Mouse (Mus musculus): ENCODE data around the gene Isyna1. TPM values are rescaled to one million over a fixed set of nuclear protein-coding genes. Genes with fewer than 3 reads are reported as not detected.

The Isyna1 gene
- polyA plus RNA-seq, 1 experiment from 2014 or later, result 185 TPM

DNA sequence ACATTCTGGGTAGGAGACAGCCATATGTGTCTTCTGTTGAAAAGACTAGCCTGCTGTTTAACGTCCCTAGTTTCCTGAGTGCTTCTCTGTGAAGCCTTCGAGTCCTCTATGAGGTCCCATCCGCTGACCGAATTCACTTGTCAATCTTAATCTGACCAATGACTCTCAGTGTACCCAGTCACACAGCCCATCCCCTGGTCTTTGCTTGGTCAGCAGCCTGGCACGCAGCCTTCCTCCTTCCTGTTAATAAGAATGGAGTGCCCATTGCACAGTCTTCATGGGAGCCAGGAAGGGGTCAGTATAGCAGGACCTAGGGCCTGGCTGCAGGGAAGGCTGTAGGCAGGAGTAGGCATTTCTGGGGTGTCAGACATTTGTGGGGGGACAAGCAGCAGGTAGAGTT, 20.3 kb downstream of the Isyna1 start:
- H3K9me3 ChIP-seq, result no peaks in the 10 kb centered on the region
- no peaks in the 10 kb centered on the region for H3K36me3 ChIP-seq
- no peaks in the 10 kb centered on the region for H3K27me3 ChIP-seq
- no peak for ATAC-seq (ENCODE audit: insufficient number of reproducible peaks, insufficient read depth, low FRiP score, low TSS enrichment)
- no peak overlapping the region for H3K4me2 ChIP-seq (replicated peaks)
- 78% methylated on average over 5 of the region's 5 CpGs for WGBS
- H3K9ac ChIP-seq, result no peak overlapping the region
- H3K4me1 ChIP-seq, result peaks cover 14% of the 10 kb centered on the region
- no peak overlapping the region for H3K27ac ChIP-seq
- H3K4me3 ChIP-seq, result no peak overlapping the region

DNA sequence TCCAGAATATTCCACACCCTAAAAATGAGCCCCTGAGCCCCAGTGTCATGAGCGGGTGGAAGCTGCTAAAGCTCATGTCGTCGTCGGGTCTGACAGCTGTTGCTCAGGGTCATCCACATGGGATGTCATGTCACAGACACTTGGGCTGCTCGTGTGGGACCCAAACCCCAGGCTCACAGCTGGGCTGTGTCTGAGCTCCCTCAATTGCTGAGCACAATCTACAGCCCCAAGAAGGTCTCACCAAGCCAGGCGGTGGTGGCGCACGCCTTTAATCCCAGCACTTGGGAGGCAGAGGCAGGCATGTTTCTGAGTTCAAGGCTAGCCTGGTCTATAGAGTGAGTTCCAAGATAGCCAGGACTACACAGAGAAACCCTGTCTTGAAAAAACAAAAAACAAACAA, 21.1 kb downstream of the Isyna1 start:
- 90% methylated on average over 8 of the region's 8 CpGs for WGBS
- no peaks in the 10 kb centered on the region for H3K36me3 ChIP-seq
- no peak overlapping the region for H3K4me2 ChIP-seq (replicated peaks)
- no peaks in the 10 kb centered on the region for H3K9me3 ChIP-seq
- no peak for ATAC-seq (ENCODE audit: insufficient number of reproducible peaks, insufficient read depth, low FRiP score, low TSS enrichment)
- peaks cover 13% of the 10 kb centered on the region for H3K4me1 ChIP-seq
- no peak overlapping the region for H3K4me3 ChIP-seq
- H3K27ac ChIP-seq, result no peak overlapping the region
- H3K27me3 ChIP-seq, result peaks cover 5% of the 10 kb centered on the region
- no peak overlapping the region for H3K9ac ChIP-seq

DNA sequence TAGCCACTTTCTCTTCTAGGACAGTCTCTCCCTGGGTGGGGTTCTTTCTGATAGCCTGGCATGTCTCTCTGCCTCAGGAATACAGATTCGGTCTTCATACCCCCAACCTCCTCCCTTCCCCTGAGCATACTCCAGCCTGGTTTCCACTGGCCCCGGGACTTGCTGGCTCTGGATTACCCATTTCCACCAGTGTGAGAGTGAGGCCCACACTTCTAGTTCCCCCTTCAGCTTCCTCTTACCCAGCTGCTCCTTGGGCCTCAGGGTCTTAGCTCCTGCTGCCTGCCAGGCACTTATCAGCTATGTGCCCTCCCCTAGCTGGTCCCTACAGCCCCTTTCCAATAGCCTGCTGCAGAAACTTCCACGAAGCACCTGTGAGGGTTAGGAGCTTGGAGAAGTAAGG, 21.7 kb downstream of the Isyna1 start, which contains the start of gene Lrrc25:
Gene Lrrc25, plus strand, starts transcription at position 262 of the 400 bp plus-strand sequence.
- Histone ChIP-seq H3K36me3 (no peaks in the 10 kb centered on the region), H3K27me3 (peaks cover 9% of the 10 kb centered on the region), H3K9ac (no peak within 1 kb of the TSS), H3K4me1 (peaks cover 8% of the 10 kb centered on the region; the same call in 1 of the 2 replicates), H3K27ac (no peak within 1 kb of the TSS), H3K4me2 (replicated peaks) (no peak within 1 kb of the TSS), H3K9me3 (no peaks in the 10 kb centered on the region), H3K4me3 (no peak within 1 kb of the TSS)
- WGBS, result 82% methylated on average over 3 of the region's 3 CpGs
- ATAC-seq (ENCODE audit: insufficient number of reproducible peaks, insufficient read depth, low FRiP score, low TSS enrichment), result no peak

DNA sequence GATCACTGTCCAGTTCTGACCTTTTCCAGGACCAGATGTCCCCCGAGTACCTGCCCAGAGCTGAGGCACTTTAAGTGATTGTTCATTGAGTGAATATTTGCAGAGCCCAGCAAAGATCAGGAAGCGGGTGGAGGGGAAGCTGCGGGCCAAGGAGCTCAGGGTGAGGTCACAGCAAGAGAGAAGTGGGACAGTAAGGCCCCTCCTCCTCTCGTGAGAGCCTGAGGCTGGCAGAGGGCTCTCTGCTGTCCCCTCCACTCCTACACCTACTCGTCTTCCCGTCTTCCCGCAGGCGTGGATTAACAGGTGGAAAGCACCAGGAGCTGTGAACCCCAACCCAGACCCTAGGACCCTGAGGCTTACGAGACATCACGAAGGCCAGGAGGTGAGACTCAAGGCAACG, 22.5 kb downstream of the Isyna1 start:
- H3K4me1 ChIP-seq, result 0 out of 2 replicates have a peak, but pooled peaks cover 2% of the 10 kb centered on the region
- no peak overlapping the region for H3K4me3 ChIP-seq
- H3K4me2 ChIP-seq (replicated peaks), result no peak overlapping the region
- H3K9me3 ChIP-seq, result no peaks in the 10 kb centered on the region
- no peak overlapping the region for H3K27ac ChIP-seq
- H3K36me3 ChIP-seq, result no peaks in the 10 kb centered on the region
- no peak for ATAC-seq (ENCODE audit: insufficient number of reproducible peaks, insufficient read depth, low FRiP score, low TSS enrichment)
- WGBS, result 49% methylated on average over 11 of the region's 11 CpGs
- H3K27me3 ChIP-seq, result peaks cover 13% of the 10 kb centered on the region
- no peak overlapping the region for H3K9ac ChIP-seq

DNA sequence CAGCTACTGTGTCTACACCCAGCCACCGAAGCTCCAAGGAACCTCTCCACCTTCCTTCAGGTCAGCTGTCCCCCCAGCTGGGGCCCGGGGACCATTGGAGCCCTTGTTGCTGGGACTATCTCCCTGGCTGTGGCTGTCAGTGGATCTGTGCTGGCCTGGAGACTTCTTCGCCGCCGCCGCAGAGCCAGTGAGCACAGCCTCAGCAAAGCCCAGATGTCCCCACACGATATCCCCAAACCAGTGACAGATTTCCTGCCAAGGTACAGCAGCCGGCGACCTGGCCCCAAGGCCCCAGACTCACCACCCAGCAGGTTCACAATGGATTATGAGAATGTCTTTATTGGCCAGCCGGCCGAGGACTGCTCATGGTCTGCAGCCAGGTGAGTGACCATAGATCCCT, 23.8 kb downstream of the Isyna1 start:
- H3K4me2 ChIP-seq (replicated peaks), result no peak overlapping the region
- no peak for ATAC-seq (ENCODE audit: insufficient number of reproducible peaks, insufficient read depth, low FRiP score, low TSS enrichment)
- no peak overlapping the region for H3K9ac ChIP-seq
- WGBS, result 78% methylated on average over 11 of the region's 11 CpGs
- peaks cover 23% of the 10 kb centered on the region for H3K27me3 ChIP-seq
- no peaks in the 10 kb centered on the region for H3K4me1 ChIP-seq
- H3K36me3 ChIP-seq, result no peaks in the 10 kb centered on the region
- no peak overlapping the region; the same call in 1 of the 2 replicates for H3K27ac ChIP-seq
- H3K9me3 ChIP-seq, result no peaks in the 10 kb centered on the region
- no peak overlapping the region for H3K4me3 ChIP-seq

DNA sequence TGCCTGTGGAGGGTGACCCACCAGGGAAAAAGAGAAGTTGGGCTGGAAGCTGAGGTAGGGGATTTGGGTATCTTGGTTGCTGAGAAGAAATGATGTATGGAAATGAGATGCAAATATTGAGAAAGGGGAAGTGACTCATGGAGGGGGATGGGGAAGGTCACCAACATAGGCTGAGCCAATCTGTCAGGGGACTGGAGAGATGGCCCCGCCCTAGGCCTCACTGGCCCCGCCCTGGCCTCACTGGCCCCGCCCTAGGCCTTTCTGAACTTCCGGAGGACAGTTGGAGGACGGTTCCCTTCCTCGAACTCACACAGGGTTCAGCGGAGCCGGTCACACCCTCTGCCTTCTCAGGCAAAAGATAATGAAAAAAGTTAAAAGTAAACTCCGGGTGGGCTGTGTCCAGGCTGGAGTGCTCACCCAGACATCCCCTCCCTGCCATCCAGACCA, 24.7 kb downstream of the Isyna1 start:
- Histone ChIP-seq H3K4me2 (replicated peaks) (no peak overlapping the region), H3K4me3 (no peak overlapping the region), H3K27me3 (peaks cover 23% of the 10 kb centered on the region), H3K9me3 (no peaks in the 10 kb centered on the region), H3K9ac (no peak overlapping the region), H3K27ac (no peak overlapping the region), H3K36me3 (no peaks in the 10 kb centered on the region), H3K4me1 (no peaks in the 10 kb centered on the region)
- ATAC-seq (ENCODE audit: insufficient number of reproducible peaks, insufficient read depth, low FRiP score, low TSS enrichment), result no peak
- 33% methylated on average over 9 of the region's 9 CpGs for WGBS

DNA sequence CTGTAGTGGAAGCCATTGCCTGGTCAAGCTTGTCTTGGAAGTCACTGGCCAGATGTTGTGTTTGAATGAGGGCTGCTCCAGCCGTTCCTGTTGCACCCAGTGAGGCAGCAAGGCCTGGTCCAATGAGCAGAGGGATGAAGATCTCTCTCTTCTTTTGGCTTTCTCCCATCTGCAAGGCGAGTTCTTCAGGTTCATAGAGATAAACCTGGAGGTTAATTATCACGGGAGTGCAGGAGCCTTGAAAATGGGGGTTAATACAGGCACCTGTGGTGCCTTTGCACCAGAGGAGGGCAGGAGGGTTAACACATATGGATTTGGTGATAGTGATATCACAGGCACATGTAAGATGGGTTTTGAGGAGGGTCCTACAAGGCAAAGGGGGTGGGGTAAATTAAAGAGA, 28.0 kb downstream of the Isyna1 start:
- Histone ChIP-seq H3K4me2 (replicated peaks) (no peak overlapping the region), H3K4me3 (no peak overlapping the region), H3K9me3 (no peaks in the 10 kb centered on the region), H3K4me1 (no peaks in the 10 kb centered on the region), H3K27ac (no peak overlapping the region), H3K27me3 (peaks cover 23% of the 10 kb centered on the region), H3K9ac (no peak overlapping the region), H3K36me3 (no peaks in the 10 kb centered on the region)
- WGBS, result 57% methylated on average over 3 of the region's 3 CpGs
- no peak for ATAC-seq (ENCODE audit: insufficient number of reproducible peaks, insufficient read depth, low FRiP score, low TSS enrichment)

DNA sequence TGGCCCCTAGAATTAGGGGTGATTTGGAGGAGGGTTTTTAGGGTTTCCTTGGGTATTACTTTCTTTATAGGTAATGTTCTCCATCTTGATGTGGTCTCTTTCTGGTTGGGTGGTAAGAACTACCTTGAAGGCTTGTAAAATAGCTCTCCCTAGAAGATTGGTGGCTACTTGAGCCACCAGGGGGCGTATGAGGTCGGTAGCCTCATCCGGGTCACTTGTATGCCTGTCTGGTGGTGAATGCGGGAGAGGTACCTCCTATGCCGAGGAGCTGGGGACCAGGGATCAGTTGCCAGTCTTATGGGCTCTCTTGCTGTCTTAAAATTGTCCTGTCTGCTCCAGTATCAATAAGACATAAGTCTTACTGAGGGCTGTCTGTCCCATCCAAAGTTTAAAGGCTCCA, 30.9 kb downstream of the Isyna1 start:
- Histone ChIP-seq H3K27me3 (peaks cover 19% of the 10 kb centered on the region), H3K36me3 (no peaks in the 10 kb centered on the region), H3K4me1 (0 out of 2 replicates have a peak, but pooled peaks cover 3% of the 10 kb centered on the region), H3K27ac (no peak overlapping the region), H3K4me2 (replicated peaks) (peak overlapping the region; percentile 7; the same call in 1 of the 2 replicates), H3K9me3 (no peaks in the 10 kb centered on the region), H3K9ac (no peak overlapping the region), H3K4me3 (no peak overlapping the region)
- WGBS, result 17% methylated on average over 5 of the region's 5 CpGs
- no peak for ATAC-seq (ENCODE audit: insufficient number of reproducible peaks, insufficient read depth, low FRiP score, low TSS enrichment)

DNA sequence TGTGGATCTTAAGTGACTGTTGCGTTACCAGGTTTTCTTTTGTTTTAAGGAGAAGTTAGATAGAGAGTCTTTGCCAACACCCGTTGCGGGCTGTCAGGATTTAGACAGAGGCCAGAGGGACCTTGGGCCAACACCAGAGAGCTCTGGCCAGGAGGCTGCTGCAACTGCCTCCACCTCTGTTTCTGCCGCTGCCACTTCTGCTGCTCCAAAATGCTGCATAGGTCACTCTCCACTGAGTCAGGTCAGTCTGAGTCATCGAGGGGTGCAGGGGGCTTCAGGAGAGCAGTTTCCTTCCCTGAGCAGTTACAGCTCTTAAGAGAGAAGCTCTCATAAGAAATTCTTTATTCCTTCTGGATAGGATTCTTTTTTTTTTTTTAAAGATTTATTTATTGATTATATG, 32.9 kb downstream of the Isyna1 start:
- 90% methylated on average over 5 of the region's 5 CpGs for WGBS
- Histone ChIP-seq H3K27ac (no peak overlapping the region), H3K4me2 (replicated peaks) (no peak overlapping the region), H3K4me1 (peaks cover 17% of the 10 kb centered on the region), H3K4me3 (no peak overlapping the region), H3K36me3 (no peaks in the 10 kb centered on the region), H3K9ac (no peak overlapping the region), H3K9me3 (no peaks in the 10 kb centered on the region), H3K27me3 (peaks cover 19% of the 10 kb centered on the region)
- no peak for ATAC-seq (ENCODE audit: insufficient number of reproducible peaks, insufficient read depth, low FRiP score, low TSS enrichment)

DNA sequence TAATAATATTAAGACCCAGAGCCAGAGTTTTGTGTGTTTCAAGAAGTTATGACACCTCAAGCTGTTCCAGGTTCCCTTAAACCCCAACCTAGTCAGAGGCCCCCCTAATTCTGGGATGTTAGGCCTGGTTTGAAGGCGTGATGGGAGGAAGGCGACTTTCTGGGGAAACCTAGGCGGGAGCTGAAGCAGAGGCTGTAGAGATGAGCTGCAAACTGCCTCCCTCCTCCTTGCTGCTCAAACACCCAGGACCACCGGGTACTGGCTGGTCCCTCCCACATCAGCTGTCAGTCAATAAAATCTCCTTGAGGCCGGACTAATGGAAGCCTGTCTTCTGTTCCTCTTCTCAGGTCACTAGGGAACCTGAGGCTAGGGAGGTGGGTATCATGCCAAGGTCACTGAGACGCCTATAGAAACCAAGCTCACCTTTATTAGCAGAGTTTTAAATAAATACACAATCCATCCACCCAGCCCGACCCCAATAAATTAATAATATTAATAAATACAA, 34.9 kb downstream of the Isyna1 start:
- Histone ChIP-seq H3K9ac (peak overlapping the region; percentile 25), H3K36me3 (no peaks in the 10 kb centered on the region), H3K27me3 (peaks cover 22% of the 10 kb centered on the region), H3K4me3 (peak overlapping the region; percentile 41), H3K4me2 (replicated peaks) (peak overlapping the region; percentile 63), H3K4me1 (peaks cover 21% of the 10 kb centered on the region), H3K9me3 (no peaks in the 10 kb centered on the region), H3K27ac (no peak overlapping the region)
- 57% methylated on average over 7 of the region's 7 CpGs for WGBS
- no peak for ATAC-seq (ENCODE audit: insufficient number of reproducible peaks, insufficient read depth, low FRiP score, low TSS enrichment)

DNA sequence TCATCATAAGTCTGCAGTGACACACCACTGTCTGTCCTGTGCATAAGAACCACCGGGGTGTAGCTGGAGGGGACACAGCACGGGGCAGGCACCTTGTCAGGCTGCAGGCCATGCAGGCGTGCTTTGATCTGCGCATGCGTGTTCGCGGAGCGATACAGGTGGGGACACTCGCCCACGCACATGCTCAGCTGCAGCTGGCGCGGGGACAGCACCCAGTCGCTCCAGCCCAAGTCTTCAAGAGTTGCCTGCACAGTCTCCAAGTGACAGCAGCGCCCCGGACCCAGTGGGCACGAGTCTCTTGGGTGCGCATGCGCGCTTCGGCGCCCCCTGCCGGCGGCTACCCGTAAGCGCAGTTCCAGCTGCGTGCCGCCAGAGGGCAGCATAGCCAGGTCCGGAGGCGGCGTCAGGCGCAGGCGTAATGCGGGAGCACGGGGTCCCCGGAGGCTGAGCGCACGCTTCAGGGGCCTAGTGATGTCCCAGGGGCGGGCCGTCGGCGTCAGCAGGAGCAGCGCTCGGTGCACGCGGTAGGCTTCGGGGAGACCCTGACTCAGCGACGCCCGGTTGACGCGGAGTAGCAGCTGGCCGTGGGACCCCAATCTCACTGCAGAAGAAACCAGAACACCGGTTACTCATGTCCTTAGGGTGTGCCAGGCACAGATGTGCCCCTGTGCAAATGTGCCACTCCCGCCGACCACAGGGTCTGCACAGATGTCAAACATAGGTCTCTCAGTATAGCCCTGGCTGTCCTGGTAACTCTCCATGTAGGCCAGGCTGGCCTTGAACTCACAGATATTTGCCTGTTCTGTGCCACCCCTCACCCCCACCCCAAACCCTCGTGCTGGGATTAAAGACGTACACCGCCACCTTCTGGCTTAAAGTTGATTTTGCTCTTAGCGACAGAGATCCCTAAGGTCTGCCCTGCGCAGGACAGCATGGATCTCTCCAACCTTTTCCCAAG, 35.7 kb downstream of the Isyna1 start:
- peaks cover 24% of the 10 kb centered on the region for H3K4me1 ChIP-seq
- H3K9me3 ChIP-seq, result no peaks in the 10 kb centered on the region
- H3K4me3 ChIP-seq, result peak overlapping the region; percentile 41
- WGBS, result 2% methylated on average over 60 of the region's 60 CpGs
- no peaks in the 10 kb centered on the region for H3K36me3 ChIP-seq
- H3K4me2 ChIP-seq (replicated peaks), result peak overlapping the region; percentile 63
- peaks cover 22% of the 10 kb centered on the region for H3K27me3 ChIP-seq
- H3K27ac ChIP-seq, result no peak overlapping the region
- peak overlapping the region; percentile 49 for H3K9ac ChIP-seq
- ATAC-seq (ENCODE audit: insufficient number of reproducible peaks, insufficient read depth, low FRiP score, low TSS enrichment), result peak; percentile 70

Data from embryonic facial prominence, embryonic 12.5 days (tissue).